Mouse (Mus musculus): Measurements from ENCODE around the gene Gpr132.
"Not testable (repeated sequence)": the region's sequence is repeated elsewhere in the genome, so short reads cannot be mapped to it uniquely, and the experiment has no call there.

Gene Gpr132

GRCm38 (mm10) chr12:112853050-112853729 is 14.8 kb downstream of the Gpr132 start:
- no peak for DNase-seq (ENCODE audit: low spot score)

DNA sequence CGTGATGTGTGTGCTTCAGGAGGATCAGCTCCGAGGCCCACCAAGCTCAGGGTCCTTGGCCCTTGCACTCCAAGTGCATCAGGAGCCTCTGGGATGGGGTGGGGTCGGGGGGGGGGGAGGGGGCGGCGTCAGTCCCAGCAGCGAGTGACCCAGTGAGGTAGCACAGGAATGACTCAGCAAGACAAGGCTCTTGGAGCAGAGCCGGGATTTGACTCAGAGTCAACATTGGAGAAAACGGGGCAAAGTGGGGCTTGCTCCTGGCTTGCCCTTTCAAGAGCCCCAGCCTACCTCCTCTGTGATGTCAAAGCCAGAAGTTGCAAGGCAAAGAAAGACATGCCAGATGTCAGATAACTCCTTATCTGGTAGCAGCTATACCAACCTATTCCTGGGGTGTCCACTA is 16.9 kb downstream of the Gpr132 start:
- DNase-seq (ENCODE audit: low spot score) = no peak

DNA sequence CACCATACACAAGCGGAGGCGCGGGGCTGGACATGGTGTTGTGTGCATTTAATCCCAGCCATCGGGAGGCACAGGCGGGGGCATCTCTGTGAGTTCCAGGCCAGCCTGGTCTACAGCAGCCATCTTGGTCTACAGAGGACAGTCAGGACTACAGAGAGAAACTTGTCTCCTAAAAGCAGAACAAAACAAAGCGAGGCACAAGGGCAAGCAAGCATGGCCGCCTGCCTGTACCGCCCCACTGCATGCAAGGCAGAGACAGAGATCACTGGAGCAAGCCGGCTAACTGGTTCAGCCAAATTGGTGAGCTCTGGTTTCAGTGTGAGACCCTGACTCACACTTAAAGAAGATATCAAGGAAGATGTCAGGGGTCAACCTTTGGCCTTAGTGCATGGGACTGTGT is 17.7 kb downstream of the Gpr132 start:
- no peak for DNase-seq (ENCODE audit: low spot score)

- no peak for DNase-seq (ENCODE audit: low spot score)
Observed at GRCm38 (mm10) chr12:112849235-112850022, 18.6 kb downstream of the Gpr132 start.

DNA sequence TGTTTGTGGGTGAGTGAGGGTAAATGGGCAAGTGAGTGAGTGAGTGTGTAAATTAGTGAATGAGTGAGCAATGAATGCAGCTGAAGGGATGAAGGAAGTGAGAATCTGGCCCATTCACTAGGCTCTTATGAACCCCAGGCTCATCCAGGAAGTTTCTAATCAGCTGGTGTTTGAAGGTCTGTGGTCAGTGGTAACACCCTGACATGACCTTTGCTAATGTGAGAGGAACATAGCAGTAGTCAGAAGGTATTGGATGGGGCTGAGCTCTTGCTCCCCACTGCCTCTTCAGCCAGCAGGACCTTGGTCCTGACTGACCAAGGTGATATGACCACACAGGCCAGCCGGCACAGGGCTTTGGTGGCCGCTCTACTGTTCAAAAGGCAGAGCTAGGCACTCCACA is 20.1 kb downstream of the Gpr132 start:
- no peak for DNase-seq (ENCODE audit: low spot score)

GRCm38 (mm10) chr12:112843803-112844202 is 24.2 kb downstream of the Gpr132 start:
- peak; percentile 81 for DNase-seq (ENCODE audit: low spot score)

GRCm38 (mm10) chr12:112842128-112842527 is 25.9 kb downstream of the Gpr132 start:
- not testable (repeated sequence) for DNase-seq (ENCODE audit: low spot score)

DNA sequence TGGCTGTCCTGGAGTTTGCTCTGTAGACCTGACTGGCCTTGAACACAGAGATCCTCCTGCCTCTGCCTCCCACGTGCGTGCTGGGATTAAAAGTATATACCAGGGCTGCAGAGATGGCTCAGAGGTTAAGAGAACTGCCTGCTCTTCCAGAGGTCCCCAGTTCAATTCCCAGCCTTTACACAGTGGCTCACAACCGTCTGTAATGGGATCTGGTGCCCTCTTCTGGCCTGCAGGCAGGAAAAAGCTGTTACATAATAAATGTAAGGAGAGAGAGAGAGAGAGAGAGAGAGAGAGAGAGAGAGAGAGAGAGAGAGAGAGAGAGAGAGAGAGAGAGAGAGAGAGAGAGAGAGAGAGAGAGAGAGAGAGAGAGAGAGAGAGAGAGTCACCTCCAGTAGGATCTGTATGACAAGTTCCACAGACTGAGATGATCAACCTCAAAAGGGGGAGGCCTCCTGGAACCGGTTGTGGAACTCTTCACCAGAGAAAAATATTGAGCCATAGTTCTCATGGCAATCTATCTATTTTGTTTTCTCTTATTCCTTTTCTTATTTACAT is 26.6 kb downstream of the Gpr132 start:
- not testable (repeated sequence) for DNase-seq (ENCODE audit: low spot score)

DNA sequence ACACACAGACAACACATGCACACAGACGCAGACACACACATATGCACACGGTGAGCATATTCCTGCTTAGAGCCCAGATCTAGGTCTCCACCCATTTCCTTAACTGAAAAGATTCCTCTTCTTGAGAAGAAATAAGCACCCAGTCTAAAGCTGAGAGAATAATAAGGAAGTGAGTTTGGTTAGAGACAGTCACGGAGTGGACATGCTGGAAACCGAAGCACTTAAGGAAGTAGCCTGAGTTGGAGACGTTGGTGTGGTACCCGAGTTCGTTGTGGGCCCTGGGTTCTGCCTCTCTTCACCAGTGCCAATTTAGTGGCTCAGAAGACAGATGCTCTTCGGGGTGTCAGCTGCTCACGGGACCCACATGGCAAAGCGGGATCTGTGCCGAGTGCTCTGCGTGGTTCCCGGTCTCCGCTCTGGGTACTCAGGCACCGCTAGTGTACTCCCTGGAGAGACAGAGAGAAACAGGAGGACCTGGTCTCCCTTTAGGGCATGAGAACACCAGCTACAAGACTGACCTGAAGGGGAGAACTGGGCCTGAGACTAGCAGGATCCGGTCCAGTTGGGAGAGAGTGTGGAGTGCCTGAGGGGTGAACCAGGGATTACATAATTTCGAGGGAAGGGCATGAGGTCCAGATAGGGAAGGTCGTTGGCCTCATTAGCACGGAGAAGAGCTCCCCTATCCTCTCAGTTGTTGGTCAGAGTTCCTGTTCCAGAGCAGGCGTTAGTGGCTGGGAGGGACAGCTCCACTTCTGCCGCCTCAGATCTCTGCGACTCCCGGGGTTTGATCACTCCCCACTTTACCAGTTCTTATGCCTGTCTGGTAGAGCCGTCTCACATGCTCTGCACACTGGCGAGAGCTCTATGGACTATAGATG is 27.6 kb downstream of the Gpr132 start:
- DNase-seq (ENCODE audit: low spot score) = no peak

GRCm38 (mm10) chr12:112835046-112835445 is 33.0 kb downstream of the Gpr132 start:
- no peak for DNase-seq (ENCODE audit: low spot score)

DNA sequence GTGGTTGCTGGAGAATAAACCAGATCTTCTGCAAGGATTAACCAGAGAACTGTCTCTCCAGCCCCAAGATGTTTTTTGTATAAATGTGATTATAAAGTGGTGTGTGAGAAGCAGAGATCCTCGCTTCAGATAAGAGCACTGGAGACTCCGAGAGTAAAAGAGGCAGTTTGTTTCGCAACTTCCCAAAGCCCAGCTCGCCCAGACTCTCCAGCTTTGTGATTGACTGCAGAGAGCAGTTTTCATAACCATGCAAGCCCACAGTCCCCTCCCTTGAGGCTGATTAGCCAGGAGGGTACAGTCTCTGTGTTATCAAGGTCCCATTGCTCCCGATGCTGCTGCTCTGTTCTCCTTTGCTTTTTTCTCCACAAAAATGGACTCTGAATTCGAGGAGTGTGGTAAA is 34.5 kb downstream of the Gpr132 start:
- DNase-seq (ENCODE audit: low spot score) = no peak

DNA sequence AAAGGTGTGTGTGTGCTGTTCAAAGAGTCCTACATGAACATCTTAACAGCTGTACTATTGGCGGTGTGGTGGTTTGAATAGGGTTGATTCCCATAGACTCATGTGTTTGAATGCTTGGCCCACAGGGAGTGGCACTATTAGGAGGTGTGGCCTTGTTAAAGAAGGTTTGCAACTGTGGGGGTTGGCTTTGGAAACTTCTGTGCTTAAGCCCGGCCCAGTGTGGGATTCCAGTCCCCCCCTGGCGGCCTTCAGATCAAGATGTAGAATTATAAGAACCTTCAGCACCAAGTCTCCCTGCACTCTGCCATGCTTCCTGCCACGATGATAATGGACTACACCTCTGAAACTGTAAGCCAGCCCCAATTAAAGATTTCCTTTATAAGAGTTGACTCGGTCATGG is 35.6 kb downstream of the Gpr132 start:
- no peak for DNase-seq (ENCODE audit: low spot score)

- DNase-seq (ENCODE audit: low spot score) = no peak
Observed at GRCm38 (mm10) chr12:112830570-112830969, 37.5 kb downstream of the Gpr132 start.

- no peak for DNase-seq (ENCODE audit: low spot score)
Observed at GRCm38 (mm10) chr12:112830141-112830540, 37.9 kb downstream of the Gpr132 start.

- peak; percentile 92 for DNase-seq (ENCODE audit: low spot score)
Observed at GRCm38 (mm10) chr12:112829244-112829864, 38.7 kb downstream of the Gpr132 start, which contains the start of gene Cdca4. TSS of gene Cdca4 (minus strand) at chr12:112829423.

DNA sequence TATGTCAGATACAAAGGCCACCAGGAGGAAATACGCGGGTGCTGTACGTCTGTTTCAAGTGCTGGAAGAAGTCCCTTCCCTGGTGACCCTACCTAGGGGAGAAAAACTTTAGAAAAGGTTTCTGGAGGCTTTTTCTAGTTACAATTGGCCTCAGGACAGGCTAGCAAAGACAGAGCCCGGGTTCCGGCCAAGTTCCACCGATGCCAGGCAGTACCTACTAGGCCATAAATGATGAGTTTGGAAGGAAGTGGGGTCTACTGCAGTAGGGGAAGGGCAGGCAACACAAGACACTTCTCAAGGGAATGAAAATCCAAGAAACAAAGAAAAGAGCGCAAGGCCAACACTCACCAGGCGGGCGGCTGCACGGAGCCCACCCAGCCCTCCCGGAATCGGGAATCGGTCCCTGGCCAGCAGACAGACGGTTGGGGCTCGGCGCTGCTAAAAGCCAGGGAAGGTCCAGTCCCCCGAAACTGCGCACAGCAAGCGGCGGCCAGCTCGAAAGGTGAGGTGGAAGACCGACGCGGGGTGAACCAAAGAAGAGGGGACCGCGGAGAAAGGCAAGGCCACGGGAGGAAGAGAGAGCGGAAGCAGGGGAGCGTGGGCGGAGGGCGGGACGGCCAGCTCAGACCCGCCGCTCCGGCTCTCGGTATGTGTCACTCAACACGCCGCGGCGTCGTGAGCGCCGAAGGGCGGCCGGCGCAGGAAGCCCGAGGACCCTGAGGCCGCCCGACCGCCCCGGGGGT is 39.4 kb downstream of the Gpr132 start:
- no peak for DNase-seq (ENCODE audit: low spot score)

- no peak for DNase-seq (ENCODE audit: low spot score)
Observed at GRCm38 (mm10) chr12:112825901-112826300, 42.1 kb downstream of the Gpr132 start.

DNA sequence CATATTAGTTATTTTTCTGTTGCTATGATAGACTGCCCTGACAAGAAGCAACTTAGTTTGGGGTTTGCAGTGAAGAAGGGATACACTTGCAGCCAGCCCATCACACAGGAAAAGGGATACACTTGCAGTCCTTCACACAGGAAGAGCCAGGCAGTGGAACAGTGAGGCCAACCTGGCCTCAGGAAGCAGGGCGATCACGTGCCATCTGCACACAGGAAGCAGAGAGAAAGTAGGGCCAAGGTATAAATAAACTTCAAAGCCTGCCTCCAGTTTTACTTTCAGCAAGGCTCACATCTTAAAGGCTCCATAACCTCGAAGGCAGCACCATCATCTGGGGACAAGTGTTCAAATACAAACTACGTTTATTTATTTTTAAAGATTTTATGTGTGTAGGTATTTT is 44.8 kb downstream of the Gpr132 start:
- DNase-seq (ENCODE audit: low spot score) = no peak

DNA sequence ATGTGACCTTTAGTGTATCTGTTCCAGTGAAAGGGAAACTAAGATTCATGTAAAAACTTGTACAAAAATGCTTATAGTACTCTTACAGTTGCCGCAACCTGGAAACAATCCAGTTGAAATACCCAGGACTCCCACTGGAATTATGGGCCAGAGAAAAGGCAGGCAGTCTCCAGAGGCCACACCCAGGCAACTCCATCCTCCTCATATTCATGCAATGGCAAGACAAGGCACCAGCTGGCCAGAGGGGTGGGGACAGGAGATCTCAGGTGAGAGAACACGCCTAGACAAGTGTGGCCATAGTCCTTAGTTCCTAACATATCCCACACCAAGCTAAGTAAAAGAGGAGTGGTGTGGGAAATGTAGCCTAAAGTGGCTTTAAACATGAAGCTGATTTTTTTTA is 45.4 kb downstream of the Gpr132 start:
- no peak for DNase-seq (ENCODE audit: low spot score)

GRCm38 (mm10) chr12:112821974-112822373 is 46.1 kb downstream of the Gpr132 start:
- no peak for DNase-seq (ENCODE audit: low spot score)

DNA sequence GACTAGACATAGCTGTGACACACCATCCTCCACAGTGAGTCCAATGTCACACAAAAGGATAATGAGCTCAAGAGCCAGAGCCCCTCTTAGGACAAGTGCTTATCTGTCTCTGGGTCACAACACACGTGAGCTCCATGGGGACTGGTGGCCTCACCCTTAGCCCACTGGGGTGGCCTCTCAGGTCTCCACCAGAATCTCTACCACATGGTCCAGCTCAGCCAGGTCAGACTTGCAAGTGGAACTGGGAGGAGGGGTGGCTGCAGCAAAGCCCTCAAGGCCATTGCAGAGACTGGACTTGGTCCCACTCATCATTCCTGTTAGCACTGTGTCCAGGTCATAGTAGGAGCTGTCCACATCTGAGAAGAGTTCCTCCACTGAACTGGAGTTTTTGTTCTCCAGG is 46.8 kb downstream of the Gpr132 start:
- no peak for DNase-seq (ENCODE audit: low spot score)

Measured in ovary, postnatal 10 days (tissue).